Mouse (Mus musculus) left cerebral cortex, postnatal 25 days (tissue): Measurements from ENCODE around the gene Fam107a. TPM values are rescaled to one million over a fixed set of nuclear protein-coding genes. Genes with fewer than 3 reads are reported as not detected.

Source experiments
- DNase-seq, 2 experiments: peaks; one replicate each; pipeline ENCODE4 v3.0.0; 2022; ENCODE audit warnings: low spot score in 2 of 2, mixed read lengths in 1 of 2
- intact Hi-C: fragments of 180-260 bp; cut with DNase I; formaldehyde crosslinking; loops from one replicate; pipeline ENCODE4 v1.15.1; 2025
- total RNA-seq, 2 experiments: library from RNA; stranded (reverse); gene quantifications; 2 replicates each; pipeline ENCODE4 v1.2.3; 2021

The Fam107a gene
- total RNA-seq, 2 experiments from 2014 or later = 286 to 343 TPM

DNA sequence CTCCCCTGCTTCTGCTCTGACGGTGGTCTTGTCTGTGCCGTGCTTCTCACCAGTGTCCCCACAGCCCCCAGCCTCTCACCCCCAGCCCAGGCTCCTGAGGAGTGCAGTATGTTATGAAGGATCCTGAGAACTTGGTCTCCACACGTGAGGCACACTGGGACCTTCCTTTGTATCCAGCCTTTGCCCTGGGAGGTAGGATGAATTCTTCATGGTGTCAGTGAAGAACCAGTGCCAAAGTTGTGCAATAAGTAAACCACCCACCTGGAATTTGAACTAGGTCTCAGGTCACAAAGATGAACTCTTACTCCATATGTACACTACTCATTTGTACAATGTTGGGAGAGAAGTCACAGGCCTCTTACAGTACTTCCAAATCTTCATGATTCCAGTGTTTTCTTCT lies 58.7 kb downstream of the Fam107a start, which contains the start of gene Acox2:
Gene Acox2, minus strand, starts transcription at position 188 of the 400 bp plus-strand sequence.
- intact Hi-C loops = loop anchor here (5.0 kb wide), 2 partner anchors 167 to 292 kb away; no protein-coding TSS in a partner anchor
- DNase-seq = no peak

- DNase-seq = no peak
- intact Hi-C loops = loop anchor here (5.0 kb wide), 2 partner anchors 166 to 291 kb away; no protein-coding TSS in a partner anchor
Observed at GRCm38 (mm10) chr14:8258752-8259151, 59.1 kb downstream of the Fam107a start.

DNA sequence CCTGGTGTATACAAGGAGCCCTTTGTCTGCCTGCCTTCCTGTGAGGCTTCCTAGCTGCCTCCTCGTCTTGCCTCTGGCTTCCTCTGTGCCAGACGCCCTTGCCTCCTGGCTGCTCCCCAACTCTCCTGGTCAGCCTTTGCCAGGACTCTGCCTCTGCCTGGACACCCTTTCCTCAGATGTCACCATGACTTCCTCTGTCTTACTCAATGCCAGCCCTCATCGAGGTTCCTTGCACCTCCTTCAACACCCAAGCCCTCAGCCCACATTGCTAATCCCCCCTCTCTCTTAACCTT lies 59.5 kb downstream of the Fam107a start:
- intact Hi-C loops = loop anchor here (5.0 kb wide), 2 partner anchors 166 to 291 kb away; no protein-coding TSS in a partner anchor

GRCm38 (mm10) chr14:8257521-8258334 lies 60.1 kb downstream of the Fam107a start:
- DNase-seq = no peak
- intact Hi-C loops = loop anchor here (5.0 kb wide), 2 partner anchors 165 to 290 kb away; no protein-coding TSS in a partner anchor

More for the DNA sequence above, 59.5 kb downstream of the Fam107a start:
- DNase-seq = no peak

GRCm38 (mm10) chr14:8256881-8257280 lies 60.9 kb downstream of the Fam107a start:
- intact Hi-C loops = loop anchor here (5.0 kb wide), 2 partner anchors 165 to 290 kb away; no protein-coding TSS in a partner anchor
- DNase-seq = no peak

DNA sequence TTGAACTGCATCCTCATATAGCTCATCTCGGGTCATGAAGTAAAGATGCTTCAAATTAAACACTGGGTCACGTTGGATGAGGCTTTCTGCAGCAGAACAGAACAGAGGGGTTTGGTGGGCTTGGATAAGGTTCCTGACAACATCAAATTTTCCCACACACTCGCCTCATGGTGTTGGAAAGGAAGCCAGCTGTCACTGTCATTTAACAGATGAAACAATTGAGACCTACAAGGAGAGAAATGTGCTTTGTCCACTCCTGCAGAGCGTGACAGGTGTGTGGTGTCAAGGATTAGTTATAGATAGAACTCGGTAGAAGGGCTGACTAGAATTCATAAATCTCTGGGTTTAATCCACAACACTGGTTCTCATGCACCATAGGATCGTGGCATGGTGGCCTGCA lies 61.8 kb downstream of the Fam107a start:
- intact Hi-C loops = loop anchor here (5.0 kb wide), 2 partner anchors 164 to 289 kb away; no protein-coding TSS in a partner anchor
- DNase-seq = no peak

DNA sequence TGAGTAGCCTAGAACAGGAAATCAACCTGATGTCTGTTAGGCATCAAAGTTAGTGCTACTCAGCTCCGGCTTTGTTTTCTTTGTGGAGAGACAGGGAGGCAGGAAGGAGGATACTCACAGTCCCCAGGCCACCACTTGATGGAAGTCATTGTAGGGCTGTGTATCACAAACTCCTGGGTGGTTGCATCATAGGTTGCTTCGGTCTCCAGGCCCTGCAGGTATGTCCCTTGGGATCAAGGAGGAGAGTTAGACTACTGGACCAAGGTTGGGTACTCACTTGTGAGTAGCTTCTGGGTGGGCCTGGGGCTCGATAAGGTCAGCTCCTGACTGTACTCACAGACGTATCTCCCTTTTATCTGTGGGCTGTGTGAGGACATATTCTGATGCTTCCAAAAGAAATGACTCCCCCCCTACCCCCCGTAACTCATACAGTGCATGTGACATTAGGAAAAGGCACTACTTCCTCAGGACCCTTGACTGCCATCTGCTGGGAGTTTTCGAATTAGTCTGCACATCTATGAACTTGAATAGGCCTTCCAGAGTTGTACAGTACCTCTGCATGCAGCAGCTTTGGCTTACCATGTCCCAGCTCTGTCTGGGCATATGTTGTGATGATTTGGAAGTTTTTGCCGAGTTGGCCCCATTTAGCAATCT lies 62.6 kb downstream of the Fam107a start:
- intact Hi-C loops = loop anchor here (5.0 kb wide), 2 partner anchors 163 to 288 kb away; no protein-coding TSS in a partner anchor
- peak; percentile 59 to 72 for DNase-seq

GRCm38 (mm10) chr14:8251330-8251885 lies 66.4 kb downstream of the Fam107a start:
- intact Hi-C loops = no loop called here
- DNase-seq = no peak

GRCm38 (mm10) chr14:8250141-8250871 lies 67.5 kb downstream of the Fam107a start:
- intact Hi-C loops = no loop called here

DNA sequence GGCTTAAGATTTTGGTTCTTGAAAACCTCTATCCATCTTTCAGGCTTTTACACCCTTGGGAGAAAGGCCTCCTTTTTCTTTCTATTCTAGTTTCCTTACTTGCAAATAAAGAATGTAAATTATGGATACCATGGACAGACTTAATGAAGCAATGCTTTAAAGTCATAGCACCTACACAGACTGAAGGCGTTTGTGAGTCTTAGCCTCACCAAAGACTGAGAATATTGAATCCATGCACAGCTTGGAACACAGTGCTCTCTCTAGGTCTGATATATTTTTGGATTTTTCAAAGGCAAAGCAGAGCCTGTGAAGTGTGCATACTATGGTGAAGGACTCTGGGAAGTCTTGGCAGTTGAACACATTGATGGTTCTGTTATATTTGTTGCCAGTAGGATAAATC lies 68.6 kb downstream of the Fam107a start:
- DNase-seq = peak in 1 of 2 experiments; percentile 54
- intact Hi-C loops = loop anchor here (5.0 kb wide), 1 partner anchor 67 kb away; no protein-coding TSS in a partner anchor

More at GRCm38 (mm10) chr14:8250141-8250871, 67.5 kb downstream of the Fam107a start:
- no peak for DNase-seq

DNA sequence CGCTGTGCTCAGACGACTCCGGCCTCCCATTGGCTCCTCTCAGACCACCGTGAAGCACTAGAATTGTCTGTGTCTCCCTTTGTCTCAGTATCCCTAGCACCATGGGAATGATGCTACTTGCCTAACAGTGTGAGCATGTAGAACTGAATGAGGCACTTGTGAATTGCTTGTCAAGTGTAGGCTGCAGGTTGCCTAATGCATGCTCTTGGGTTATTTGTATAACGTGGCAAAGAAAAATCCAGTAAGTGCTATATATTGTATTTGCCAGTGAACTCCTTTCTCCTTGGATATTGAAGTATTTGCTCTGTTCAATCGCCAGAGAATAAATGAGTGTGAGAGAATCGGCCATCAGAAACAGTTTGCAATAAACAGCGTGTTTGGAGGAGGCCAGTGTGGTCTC lies 70.9 kb downstream of the Fam107a start:
- no peak for DNase-seq
- intact Hi-C loops = loop anchor here (5.0 kb wide), 1 partner anchor 65 kb away; no protein-coding TSS in a partner anchor

Other genes with a start within 250 kb of the Fam107a start
- 10 to 100 TPM; 33.3 to 33.8 TPM for gene Rpp14, start 237.7 kb downstream of the Fam107a start, total RNA-seq
- gene Pxk, start 219.8 kb downstream of the Fam107a start, total RNA-seq = 10 to 100 TPM; 30.2 to 33.4 TPM
- gene Pdhb, start 145.0 kb downstream of the Fam107a start, total RNA-seq = 100 to 1,000 TPM; 178 to 185 TPM
- 10 to 100 TPM; 40.5 to 43.5 TPM for gene Kctd6, start 103.9 kb downstream of the Fam107a start, total RNA-seq
- not detected for gene Acox2, start 58.7 kb downstream of the Fam107a start, total RNA-seq
- gene Oit1, start 60.7 kb upstream of the Fam107a start, total RNA-seq = not detected